Mouse (Mus musculus): ENCODE results near the gene Epb41l4b. TPM values are rescaled to one million over a fixed set of nuclear protein-coding genes. Genes with fewer than 3 reads are reported as not detected.

The Epb41l4b gene
- polyA plus RNA-seq, 1 experiment from 2014 or later = 5.2 TPM

- WGBS = 67% methylated on average over 7 of the region's 7 CpGs
- H3K27me3 ChIP-seq = no peaks in the 10 kb centered on the region
- no peak overlapping the region for H3K9ac ChIP-seq
- no peaks in the 10 kb centered on the region for H3K9me3 ChIP-seq (replicated peaks)
- H3K4me3 ChIP-seq (replicated peaks) = no peak overlapping the region
- H3K27ac ChIP-seq (replicated peaks) = no peak overlapping the region
- 0 out of 2 replicates have a peak, but pooled peaks cover 3% of the 10 kb centered on the region for H3K4me1 ChIP-seq
- no peak; the same call in 1 of the 2 replicates for ATAC-seq (ENCODE audit: insufficient number of reproducible peaks, low FRiP score, low TSS enrichment, low read depth)
- H3K36me3 ChIP-seq = no peaks in the 10 kb centered on the region
- H3K4me2 ChIP-seq (replicated peaks) = no peak overlapping the region
These were observed 61.8 kb downstream of the Epb41l4b start for GRCm38 (mm10) chr4:57081463-57081862.

DNA sequence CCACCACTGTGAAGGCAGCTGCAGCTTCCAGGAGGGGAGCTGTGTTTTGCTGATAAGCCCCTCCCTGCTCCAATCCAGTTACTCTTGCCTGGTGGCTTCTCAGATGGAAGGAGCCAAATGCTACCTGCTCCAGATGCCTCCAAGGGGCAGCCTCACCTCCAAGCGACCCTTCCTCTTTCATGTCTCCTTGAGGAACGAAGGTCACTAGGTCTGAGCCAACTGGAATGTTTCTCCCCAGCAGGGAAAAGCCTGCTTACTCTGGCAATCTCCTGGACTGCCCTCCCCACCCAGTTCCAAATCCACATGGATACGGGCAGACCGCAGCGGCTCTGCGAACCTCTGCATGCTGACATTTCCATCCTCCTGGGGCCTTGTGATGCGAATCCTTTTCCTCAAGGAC lies 69.4 kb downstream of the Epb41l4b start:
- Histone ChIP-seq H3K9ac (no peak overlapping the region), H3K27me3 (no peaks in the 10 kb centered on the region), H3K27ac (replicated peaks) (no peak overlapping the region)

GRCm38 (mm10) chr4:57073174-57073573 lies 70.1 kb downstream of the Epb41l4b start:
- no peaks in the 10 kb centered on the region for H3K27me3 ChIP-seq
- WGBS = 84% methylated on average over 14 of the region's 14 CpGs
- H3K9ac ChIP-seq = no peak overlapping the region
- H3K4me3 ChIP-seq (replicated peaks) = no peak overlapping the region
- H3K27ac ChIP-seq (replicated peaks) = no peak overlapping the region
- ATAC-seq (ENCODE audit: insufficient number of reproducible peaks, low FRiP score, low TSS enrichment, low read depth) = no peak
- no peak overlapping the region for H3K4me2 ChIP-seq (replicated peaks)
- H3K4me1 ChIP-seq = peaks cover 16% of the 10 kb centered on the region
- H3K9me3 ChIP-seq (replicated peaks) = no peaks in the 10 kb centered on the region
- H3K36me3 ChIP-seq = no peaks in the 10 kb centered on the region

More for the DNA sequence above, 69.4 kb downstream of the Epb41l4b start:
- Histone ChIP-seq H3K4me1 (peaks cover 10% of the 10 kb centered on the region; the same call in 1 of the 2 replicates), H3K4me2 (replicated peaks) (no peak overlapping the region), H3K36me3 (no peaks in the 10 kb centered on the region), H3K4me3 (replicated peaks) (no peak overlapping the region), H3K9me3 (replicated peaks) (no peaks in the 10 kb centered on the region)
- ATAC-seq (ENCODE audit: insufficient number of reproducible peaks, low FRiP score, low TSS enrichment, low read depth) = no peak
- 67% methylated on average over 7 of the region's 7 CpGs for WGBS

- WGBS = 64% methylated on average over 6 of the region's 6 CpGs
- Histone ChIP-seq H3K4me3 (replicated peaks) (no peak overlapping the region), H3K4me1 (peaks cover 28% of the 10 kb centered on the region), H3K9me3 (replicated peaks) (no peaks in the 10 kb centered on the region), H3K9ac (no peak overlapping the region), H3K36me3 (no peaks in the 10 kb centered on the region), H3K27me3 (no peaks in the 10 kb centered on the region), H3K4me2 (replicated peaks) (no peak overlapping the region), H3K27ac (replicated peaks) (no peak overlapping the region)
- no peak for ATAC-seq (ENCODE audit: insufficient number of reproducible peaks, low FRiP score, low TSS enrichment, low read depth)
These were observed 72.6 kb downstream of the Epb41l4b start for GRCm38 (mm10) chr4:57070640-57071039.

- Histone ChIP-seq H3K4me3 (replicated peaks) (no peak overlapping the region), H3K27ac (replicated peaks) (peak overlapping the region; percentile 61), H3K9me3 (replicated peaks) (no peaks in the 10 kb centered on the region), H3K36me3 (no peaks in the 10 kb centered on the region), H3K27me3 (no peaks in the 10 kb centered on the region), H3K9ac (no peak overlapping the region), H3K4me2 (replicated peaks) (no peak overlapping the region), H3K4me1 (peaks cover 33% of the 10 kb centered on the region)
- 17% methylated on average over 7 of the region's 7 CpGs for WGBS
- ATAC-seq (ENCODE audit: insufficient number of reproducible peaks, low FRiP score, low TSS enrichment, low read depth) = 0 out of 2 replicates have a peak, but pooled peaks have one; percentile 59
These were observed 74.8 kb downstream of the Epb41l4b start for GRCm38 (mm10) chr4:57068397-57068796.

DNA sequence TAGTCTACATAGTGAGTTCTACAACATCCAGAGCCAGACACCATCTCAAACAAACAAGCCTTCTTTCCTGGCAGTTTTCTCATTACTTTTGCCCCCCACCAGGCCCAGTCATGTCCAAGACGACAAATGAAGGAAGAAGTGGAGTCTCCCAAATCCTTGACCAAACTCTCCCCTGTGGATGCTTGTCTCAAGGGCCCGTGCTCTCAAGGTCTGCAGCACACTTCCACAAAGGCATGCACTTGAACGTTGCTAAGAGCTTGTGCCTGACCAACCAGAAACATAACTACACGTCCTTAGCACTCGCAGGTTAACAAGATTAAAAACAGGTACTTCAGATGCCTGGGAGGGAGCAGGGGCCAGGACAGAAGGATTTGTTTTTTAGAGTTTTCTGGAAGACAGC lies 75.4 kb downstream of the Epb41l4b start:
- no peak for ATAC-seq (ENCODE audit: insufficient number of reproducible peaks, low FRiP score, low TSS enrichment, low read depth)
- H3K9me3 ChIP-seq (replicated peaks) = no peaks in the 10 kb centered on the region
- H3K4me1 ChIP-seq = peaks cover 33% of the 10 kb centered on the region
- no peaks in the 10 kb centered on the region for H3K36me3 ChIP-seq
- no peak overlapping the region for H3K4me2 ChIP-seq (replicated peaks)
- peak overlapping the region; percentile 55 for H3K27ac ChIP-seq (replicated peaks)
- no peaks in the 10 kb centered on the region for H3K27me3 ChIP-seq
- H3K9ac ChIP-seq = no peak overlapping the region
- no peak overlapping the region for H3K4me3 ChIP-seq (replicated peaks)
- WGBS = 35% methylated on average over 5 of the region's 5 CpGs

- WGBS = 69% methylated on average over 2 of the region's 2 CpGs
- H3K4me3 ChIP-seq (replicated peaks) = no peak overlapping the region
These were observed 76.3 kb downstream of the Epb41l4b start for GRCm38 (mm10) chr4:57066936-57067335.

GRCm38 (mm10) chr4:57065273-57065672 lies 78.0 kb downstream of the Epb41l4b start:
- Histone ChIP-seq H3K27ac (replicated peaks) (no peak overlapping the region), H3K4me1 (peaks cover 33% of the 10 kb centered on the region), H3K27me3 (no peaks in the 10 kb centered on the region), H3K36me3 (no peaks in the 10 kb centered on the region), H3K4me3 (replicated peaks) (no peak overlapping the region), H3K4me2 (replicated peaks) (no peak overlapping the region), H3K9ac (no peak overlapping the region), H3K9me3 (replicated peaks) (no peaks in the 10 kb centered on the region)
- whole genome bisulfite sequencing = 36% methylated on average over 4 of the region's 4 CpGs
- no peak for ATAC-seq (ENCODE audit: insufficient number of reproducible peaks, low FRiP score, low TSS enrichment, low read depth)

More at GRCm38 (mm10) chr4:57066936-57067335, 76.3 kb downstream of the Epb41l4b start:
- Histone ChIP-seq H3K4me2 (replicated peaks) (no peak overlapping the region), H3K9ac (no peak overlapping the region), H3K36me3 (no peaks in the 10 kb centered on the region), H3K9me3 (replicated peaks) (no peaks in the 10 kb centered on the region), H3K4me1 (peaks cover 33% of the 10 kb centered on the region), H3K27ac (replicated peaks) (no peak overlapping the region), H3K27me3 (no peaks in the 10 kb centered on the region)
- ATAC-seq (ENCODE audit: insufficient number of reproducible peaks, low FRiP score, low TSS enrichment, low read depth) = no peak

DNA sequence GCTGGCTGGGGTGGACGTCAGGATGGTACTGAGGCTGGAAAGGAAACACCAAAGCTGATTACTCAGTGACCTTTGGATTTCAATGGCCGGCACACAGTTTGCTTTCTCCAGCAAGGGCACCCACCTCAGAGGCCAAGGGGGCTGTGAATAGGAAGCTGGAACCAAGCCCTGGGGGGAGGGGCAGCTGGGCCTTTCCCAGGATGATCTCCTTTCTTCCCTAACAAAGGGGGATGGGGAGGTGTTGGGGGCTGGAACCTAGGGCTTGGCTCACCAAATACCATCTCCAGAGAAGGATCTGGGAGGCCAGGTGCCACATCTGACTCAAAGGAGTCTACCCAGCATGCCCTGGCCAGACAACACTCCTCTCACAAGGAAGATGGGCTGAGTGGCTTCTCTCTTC lies 78.4 kb downstream of the Epb41l4b start:
- Histone ChIP-seq H3K27ac (replicated peaks) (no peak overlapping the region), H3K4me1 (peaks cover 33% of the 10 kb centered on the region), H3K36me3 (no peaks in the 10 kb centered on the region), H3K27me3 (no peaks in the 10 kb centered on the region), H3K9me3 (replicated peaks) (no peaks in the 10 kb centered on the region), H3K4me2 (replicated peaks) (no peak overlapping the region), H3K4me3 (replicated peaks) (no peak overlapping the region), H3K9ac (no peak overlapping the region)
- WGBS = 17% methylated on average over 2 of the region's 2 CpGs
- ATAC-seq (ENCODE audit: insufficient number of reproducible peaks, low FRiP score, low TSS enrichment, low read depth) = no peak

- 82% methylated on average over 15 of the region's 15 CpGs for WGBS
- H3K4me3 ChIP-seq (replicated peaks) = no peak overlapping the region
These were observed 82.9 kb downstream of the Epb41l4b start for GRCm38 (mm10) chr4:57060319-57060831.

DNA sequence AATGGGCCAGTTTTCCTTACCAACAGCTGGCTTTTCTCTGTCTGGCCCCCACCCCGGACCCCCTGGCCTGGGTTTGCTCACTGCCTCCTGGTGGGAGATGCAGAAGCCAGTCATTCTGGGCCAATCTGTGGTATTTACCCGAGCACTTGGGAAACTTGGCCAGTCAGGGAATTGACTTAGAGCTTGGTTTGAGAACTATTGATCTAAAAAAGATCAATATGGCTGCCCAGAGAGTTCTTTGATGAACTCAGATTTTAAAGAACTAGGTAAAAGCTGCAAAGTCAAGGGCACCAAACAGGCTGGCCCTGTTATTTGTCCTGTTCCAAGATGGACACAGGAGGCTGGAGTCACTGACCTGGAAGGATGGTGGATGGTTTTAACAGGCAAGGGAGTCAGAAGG lies 84.6 kb downstream of the Epb41l4b start:
- Histone ChIP-seq H3K4me1 (no peaks in the 10 kb centered on the region), H3K9me3 (replicated peaks) (no peaks in the 10 kb centered on the region), H3K27ac (replicated peaks) (no peak overlapping the region), H3K4me2 (replicated peaks) (no peak overlapping the region), H3K27me3 (no peaks in the 10 kb centered on the region), H3K4me3 (replicated peaks) (no peak overlapping the region), H3K9ac (no peak overlapping the region), H3K36me3 (no peaks in the 10 kb centered on the region)
- no peak for ATAC-seq (ENCODE audit: insufficient number of reproducible peaks, low FRiP score, low TSS enrichment, low read depth)
- WGBS = 88% methylated on average over 2 of the region's 2 CpGs

More at GRCm38 (mm10) chr4:57060319-57060831, 82.9 kb downstream of the Epb41l4b start:
- ATAC-seq (ENCODE audit: insufficient number of reproducible peaks, low FRiP score, low TSS enrichment, low read depth) = no peak
- no peaks in the 10 kb centered on the region for H3K36me3 ChIP-seq
- no peaks in the 10 kb centered on the region for H3K27me3 ChIP-seq
- no peak overlapping the region for H3K4me2 ChIP-seq (replicated peaks)
- no peaks in the 10 kb centered on the region for H3K9me3 ChIP-seq (replicated peaks)
- peaks cover 9% of the 10 kb centered on the region for H3K4me1 ChIP-seq
- H3K9ac ChIP-seq = no peak overlapping the region
- no peak overlapping the region for H3K27ac ChIP-seq (replicated peaks)

- ATAC-seq (ENCODE audit: insufficient number of reproducible peaks, low FRiP score, low TSS enrichment, low read depth) = no peak
- H3K9me3 ChIP-seq (replicated peaks) = no peaks in the 10 kb centered on the region
- H3K4me2 ChIP-seq (replicated peaks) = no peak overlapping the region
- H3K36me3 ChIP-seq = no peaks in the 10 kb centered on the region
- 89% methylated on average over 4 of the region's 4 CpGs for WGBS
- no peaks in the 10 kb centered on the region for H3K4me1 ChIP-seq
- no peaks in the 10 kb centered on the region for H3K27me3 ChIP-seq
- no peak overlapping the region for H3K27ac ChIP-seq (replicated peaks)
- H3K4me3 ChIP-seq (replicated peaks) = no peak overlapping the region
- H3K9ac ChIP-seq = no peak overlapping the region
These were observed 85.6 kb downstream of the Epb41l4b start for GRCm38 (mm10) chr4:57057637-57058036.
